9 mouse cellular contexts compared by ENCODE assay signal in the genomic region with DNA sequence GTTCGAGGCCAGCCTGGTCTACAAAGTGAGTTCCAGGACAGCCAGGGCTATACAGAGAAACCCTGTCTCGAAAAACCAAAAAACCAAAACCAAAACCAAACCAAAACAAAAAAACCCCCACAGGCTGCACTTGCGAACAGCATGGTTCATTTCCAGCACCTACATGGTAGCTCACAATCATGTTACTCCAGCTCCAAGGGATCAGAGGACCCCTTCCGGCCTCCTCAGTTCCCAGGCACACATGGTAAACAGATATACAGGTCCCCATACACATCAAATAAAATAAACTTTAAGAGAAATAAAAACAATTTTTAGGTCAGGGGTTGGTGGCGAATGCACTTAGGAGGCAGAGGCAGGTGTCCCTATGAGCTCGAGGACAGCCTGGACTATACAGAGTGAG. TPM values are rescaled to one million over a fixed set of nuclear protein-coding genes. Genes with fewer than 3 reads are reported as not detected.
DNase-seq lines count a peak whose midpoint lies in the region; ATAC-seq and TF ChIP-seq lines count a peak whose summit lies in the region.
"Had no signal": no experiment of that assay in that cellular context is flagged by ENCODE, and none has a peak within 500 bp of the region (broad histone marks: within the 10 kb centered on the region; RNA-seq: fewer than 3 reads in every experiment).

No protein-coding gene starts in this region.

- H3K4me2 ChIP-seq in heart, embryonic 12.5 days, result peak overlapping the region; percentile 87
- H3K4me2 ChIP-seq in hindbrain, embryonic 12.5 days (replicated peaks), result peak overlapping the region; percentile 94
- H3K4me2 ChIP-seq in midbrain, embryonic 13.5 days (replicated peaks), result peak overlapping the region; percentile 97

- H3K9me3 ChIP-seq in heart, embryonic 12.5 days (replicated peaks), result no peaks in the 10 kb centered on the region
- H3K9me3 ChIP-seq in E14TG2a.4 (ENCODE audit: low read length), result no peaks in the 10 kb centered on the region
- H3K9me3 ChIP-seq in hindbrain, embryonic 12.5 days (replicated peaks), result no peaks in the 10 kb centered on the region
- no peaks in the 10 kb centered on the region for H3K9me3 ChIP-seq in midbrain, embryonic 13.5 days

- H3K36me3 ChIP-seq in heart, embryonic 12.5 days, result peaks cover 10% of the 10 kb centered on the region
- peaks cover 10% of the 10 kb centered on the region for H3K36me3 ChIP-seq in E14TG2a.4 (ENCODE audit: insufficient read depth, low read length)
- H3K36me3 ChIP-seq in hindbrain, embryonic 12.5 days, result peaks cover 6% of the 10 kb centered on the region
- H3K36me3 ChIP-seq in midbrain, embryonic 13.5 days, result peaks cover 6% of the 10 kb centered on the region

- no peak for DNase-seq in heart, adult 18-20 months
- DNase-seq in spleen, postnatal 4 days (ENCODE audit: low spot score in 2 of 2), result no peak
- DNase-seq in ovary, postnatal 36 days (ENCODE audit: low spot score), result no peak
- no peak for DNase-seq in cerebellum, postnatal 14 days
- DNase-seq: gastrocnemius, postnatal 36 days had no signal

- H3K4me3 ChIP-seq in heart, embryonic 12.5 days, result peak overlapping the region; percentile 96
- peak overlapping the region; percentile 26; the same call in 1 of the 2 replicates for H3K4me3 ChIP-seq in E14TG2a.4 (replicated peaks; ENCODE audit: low read length)
- peak overlapping the region; percentile 97 for H3K4me3 ChIP-seq in hindbrain, embryonic 12.5 days
- peak overlapping the region; percentile 81 for H3K4me3 ChIP-seq in midbrain, embryonic 13.5 days (replicated peaks)

- H3K9ac ChIP-seq in heart, embryonic 12.5 days, result peak overlapping the region; percentile 100
- no peak overlapping the region for H3K9ac ChIP-seq in hindbrain, embryonic 12.5 days
- H3K9ac ChIP-seq in midbrain, embryonic 13.5 days (replicated peaks), result no peak overlapping the region

- H3K27me3 ChIP-seq in heart, embryonic 12.5 days (replicated peaks), result no peaks in the 10 kb centered on the region
- no peaks in the 10 kb centered on the region for H3K27me3 ChIP-seq in E14TG2a.4 (ENCODE audit: insufficient read depth, low read length)
- no peaks in the 10 kb centered on the region for H3K27me3 ChIP-seq in hindbrain, embryonic 12.5 days
- H3K27me3 ChIP-seq in midbrain, embryonic 13.5 days, result 0 out of 2 replicates have a peak, but pooled peaks cover 2% of the 10 kb centered on the region

- H3K27ac ChIP-seq in heart, embryonic 12.5 days (ENCODE audit: poor library complexity, severe bottlenecking), result peak overlapping the region; percentile 100
- H3K27ac ChIP-seq in hindbrain, embryonic 12.5 days, result no peak overlapping the region
- peak overlapping the region; percentile 44; the same call in 1 of the 2 replicates for H3K27ac ChIP-seq in midbrain, embryonic 13.5 days

- H3K4me1 ChIP-seq in heart, embryonic 12.5 days (replicated peaks), result peaks cover 40% of the 10 kb centered on the region
- peaks cover 61% of the 10 kb centered on the region for H3K4me1 ChIP-seq in E14TG2a.4 (replicated peaks; ENCODE audit: low read depth, low read length)
- peaks cover 36% of the 10 kb centered on the region for H3K4me1 ChIP-seq in hindbrain, embryonic 12.5 days
- peaks cover 46% of the 10 kb centered on the region for H3K4me1 ChIP-seq in midbrain, embryonic 13.5 days (replicated peaks)

- ATAC-seq in heart, embryonic 12.5 days (ENCODE audit: insufficient number of reproducible peaks, low FRiP score), result no peak
- ATAC-seq in hindbrain, embryonic 12.5 days (ENCODE audit: low FRiP score), result no peak
- no peak for ATAC-seq in midbrain, embryonic 13.5 days

- 74% methylated on average over 6 of the region's 6 CpGs for WGBS in heart, embryonic 12.5 days
- 68% methylated on average over 6 of the region's 6 CpGs for WGBS in hindbrain, embryonic 12.5 days
- WGBS in midbrain, embryonic 13.5 days, result 68% methylated on average over 6 of the region's 6 CpGs

- no peak for TF ChIP-seq CTCF in E14TG2a.4 (conservative IDR thresholded peaks at IDR 0.05; ENCODE audit: low read length)

RNA-seq across cellular contexts. Expression of gene Ddx6, which starts 1.9 kb away (rescaled TPM):
- 12.4 and 13.5 TPM in 2 replicates for polyA plus RNA-seq in heart, embryonic 12.5 days (2016; fragmentation: Nextera tagmentation; extraction: Ambion mirVana)
- total RNA-seq in heart, adult 18-20 months (2021), result 10 to 100 TPM; 89.2 to 90.7 TPM
- polyA plus RNA-seq in hindbrain, embryonic 12.5 days (2016; fragmentation: Nextera tagmentation; extraction: Ambion mirVana), result 25.9 and 26.8 TPM in 2 replicates
- 27.5 and 28.1 TPM in 2 replicates for polyA plus RNA-seq in midbrain, embryonic 13.5 days (2015; fragmentation: Nextera tagmentation; extraction: Ambion mirVana)

RNA-seq across cellular contexts. Expression of gene Cxcr5, which starts 41.1 kb away (rescaled TPM):
- polyA plus RNA-seq in heart, embryonic 12.5 days (2016; fragmentation: Nextera tagmentation; extraction: Ambion mirVana), result not detected in 2 replicates
- total RNA-seq in heart, adult 18-20 months (2021), result 1 to 10 TPM in 1 of 2 experiments, under 1 TPM in 1; 0.37 to 2.8 TPM
- not detected in 2 replicates for polyA plus RNA-seq in hindbrain, embryonic 12.5 days (2016; fragmentation: Nextera tagmentation; extraction: Ambion mirVana)
- not detected in 2 replicates for polyA plus RNA-seq in midbrain, embryonic 13.5 days (2015; fragmentation: Nextera tagmentation; extraction: Ambion mirVana)
- total RNA-seq: gastrocnemius, postnatal 36 days had no signal

Comparison
In these comparisons a context has a peak if more than half of its experiments do, and no peak if none do; other contexts are left out.
1. H3K4me3 ChIP-seq: peak in every context shown above with its lines; median percentile 97 in hindbrain, embryonic 12.5 days; 96 in heart, embryonic 12.5 days; 81 in midbrain, embryonic 13.5 days; 26 in E14TG2a.4.